Comparison of ENCODE assay signal across 8 mouse cellular contexts in genomic region chr3:134239971-134240717, GRCm38 (mm10). TPM values are rescaled to one million over a fixed set of nuclear protein-coding genes. Genes with fewer than 3 reads are reported as not detected.
DNase-seq lines count a peak whose midpoint lies in the region; ATAC-seq and TF ChIP-seq lines count a peak whose summit lies in the region.

No protein-coding gene starts in this region.

- H3K27ac ChIP-seq in hindbrain, embryonic 10.5 days, result peak overlapping the region; percentile 99
- peak overlapping the region; percentile 89 for H3K27ac ChIP-seq in lung, embryonic 14.5 days (ENCODE audit: low read depth)

- no peaks in the 10 kb centered on the region for H3K27me3 ChIP-seq in hindbrain, embryonic 10.5 days (ENCODE audit: insufficient read depth, poor library complexity, severe bottlenecking)
- no peaks in the 10 kb centered on the region for H3K27me3 ChIP-seq in lung, embryonic 14.5 days (ENCODE audit: insufficient read depth, low read length)

- peak; percentile 33; the same call in 1 of the 2 replicates for ATAC-seq in lung, embryonic 14.5 days (ENCODE audit: insufficient read depth)

- peak overlapping the region; percentile 77 for H3K4me2 ChIP-seq in lung, embryonic 14.5 days

- H3K9me3 ChIP-seq in hindbrain, embryonic 10.5 days, result no peaks in the 10 kb centered on the region
- H3K9me3 ChIP-seq in lung, embryonic 14.5 days (ENCODE audit: low read depth, low read length), result no peaks in the 10 kb centered on the region

- peaks cover 14% of the 10 kb centered on the region for H3K36me3 ChIP-seq in hindbrain, embryonic 10.5 days
- H3K36me3 ChIP-seq in lung, embryonic 14.5 days (ENCODE audit: insufficient read depth), result no peaks in the 10 kb centered on the region

- no peak for TF ChIP-seq CTCF in lung, embryonic 14.5 days (IDR thresholded peaks at IDR 0.05; ENCODE audit: low read depth)

- WGBS in hindbrain, embryonic 10.5 days, result under 1% methylated on average over 42 of the region's 61 CpGs
- WGBS in lung, embryonic 14.5 days, result under 1% methylated on average over 33 of the region's 61 CpGs

- peak; percentile 72 for DNase-seq in Muller cell, postnatal 12 days (ENCODE audit: inconsistent ontology term)
- DNase-seq in cerebellum, adult 9-10 months, result peak; percentile 87
- DNase-seq in frontal cortex, postnatal 10 days (ENCODE audit: low spot score in 2 of 2), result peak; percentile 63 to 76
- peak; percentile 82 for DNase-seq in hindbrain, embryonic 10.5 days (ENCODE audit: low spot score)
- peak; percentile 77 to 80 for DNase-seq in layer of hippocampus, postnatal 10 days (ENCODE audit: low spot score in 2 of 2)
- peak; percentile 84 for DNase-seq in lung, embryonic 14.5 days
- DNase-seq in ovary, postnatal 36 days (ENCODE audit: low spot score), result peak; percentile 76
- DNase-seq in urinary bladder, postnatal 14 days (ENCODE audit: low spot score), result peak; percentile 53

- peaks cover 66% of the 10 kb centered on the region for H3K4me1 ChIP-seq in hindbrain, embryonic 10.5 days (replicated peaks)
- H3K4me1 ChIP-seq in lung, embryonic 14.5 days (ENCODE audit: insufficient read depth), result no peaks in the 10 kb centered on the region

- peak overlapping the region; percentile 71 for H3K9ac ChIP-seq in lung, embryonic 14.5 days

- H3K4me3 ChIP-seq in hindbrain, embryonic 10.5 days, result peak overlapping the region; percentile 81
- peak overlapping the region; percentile 65 for H3K4me3 ChIP-seq in lung, embryonic 14.5 days (ENCODE audit: low read depth, low read length)

RNA-seq across cellular contexts. Expression of gene Cxxc4, which starts 3.9 kb away (rescaled TPM):
- polyA plus RNA-seq in hindbrain, embryonic 10.5 days (2016; fragmentation: Nextera tagmentation; extraction: Ambion mirVana), result 12.6 and 20.5 TPM in 2 replicates
- 10 to 100 TPM; 16.2 to 17.4 TPM for total RNA-seq in layer of hippocampus, postnatal 10 days (2021)
- 2.1 and 2.4 TPM in 2 replicates for polyA plus RNA-seq in lung, embryonic 14.5 days (2014; fragmentation: Nextera tagmentation; extraction: Ambion mirVana)

Comparison
In these comparisons a context has a peak if more than half of its experiments do, and no peak if none do; other contexts are left out.
1. Peak in every context shown above with its lines: DNase-seq, ATAC-seq, H3K4me3 ChIP-seq and H3K27ac ChIP-seq.